Mouse (Mus musculus): ENCODE measurements at regions not wholly inside any gene's neighbourhood (a gene's known extent, or its start where the extent isn't known, plus 50 kb on each side); places are given as distances from the start of the nearest gene placed in this dataset.

DNA sequence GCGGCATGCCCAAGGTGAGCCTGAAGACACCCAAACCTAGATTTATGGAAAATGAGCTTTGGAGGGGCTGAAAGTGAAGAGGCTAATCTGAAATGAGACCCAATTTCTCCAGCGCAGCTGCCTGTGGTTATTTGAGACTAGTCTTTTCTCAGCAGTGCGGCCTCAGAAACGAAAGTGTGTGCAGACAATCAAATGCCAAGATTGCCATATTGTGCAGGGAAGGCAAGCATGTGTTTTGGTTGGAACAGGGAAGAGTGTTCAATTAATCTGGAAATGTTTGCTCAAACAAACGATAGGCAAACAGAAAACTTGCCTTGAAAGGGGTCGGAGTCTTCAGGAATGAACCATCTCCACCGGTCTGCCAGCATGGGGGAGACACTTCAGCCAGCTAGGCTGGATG lies 178.2 kb upstream of the Mast4 start:
- Histone ChIP-seq H3K9me3 (no peaks in the 10 kb centered on the region), H3K4me2 (no peak overlapping the region), H3K9ac (no peak overlapping the region), H3K4me1 (no peaks in the 10 kb centered on the region), H3K36me3 (replicated peaks) (no peaks in the 10 kb centered on the region), H3K4me3 (replicated peaks) (no peak overlapping the region), H3K27ac (no peak overlapping the region), H3K27me3 (no peaks in the 10 kb centered on the region)
- WGBS: 86% methylated on average over 7 of the region's 7 CpGs
- ATAC-seq (ENCODE audit: low FRiP score): no peak

DNA sequence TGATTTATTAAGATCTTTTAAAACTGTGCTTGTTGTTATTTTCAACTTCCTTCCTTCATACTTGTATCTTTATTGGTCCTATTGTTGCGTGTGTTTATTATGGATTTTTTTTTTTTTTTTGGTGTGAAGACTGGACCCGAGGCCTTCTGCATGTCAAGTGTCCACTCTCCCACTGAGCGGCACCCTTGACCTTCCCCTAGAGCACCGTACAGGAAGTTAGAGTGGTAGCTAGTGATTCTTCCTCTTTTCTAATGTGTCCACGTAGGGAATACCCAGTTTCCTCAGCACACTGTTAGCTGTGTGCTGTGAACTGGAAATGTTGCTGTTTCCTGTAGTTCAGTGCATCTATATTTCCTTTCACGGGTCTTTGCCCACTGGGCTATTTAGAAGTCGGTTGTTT lies 170.7 kb upstream of the Mast4 start:
- Histone ChIP-seq H3K27ac (no peak overlapping the region), H3K9me3 (no peaks in the 10 kb centered on the region), H3K36me3 (replicated peaks) (no peaks in the 10 kb centered on the region), H3K27me3 (no peaks in the 10 kb centered on the region), H3K4me1 (no peaks in the 10 kb centered on the region), H3K4me3 (replicated peaks) (no peak overlapping the region), H3K4me2 (no peak overlapping the region), H3K9ac (no peak overlapping the region)
- 85% methylated on average over 7 of the region's 7 CpGs for WGBS
- ATAC-seq (ENCODE audit: low FRiP score): no peak

DNA sequence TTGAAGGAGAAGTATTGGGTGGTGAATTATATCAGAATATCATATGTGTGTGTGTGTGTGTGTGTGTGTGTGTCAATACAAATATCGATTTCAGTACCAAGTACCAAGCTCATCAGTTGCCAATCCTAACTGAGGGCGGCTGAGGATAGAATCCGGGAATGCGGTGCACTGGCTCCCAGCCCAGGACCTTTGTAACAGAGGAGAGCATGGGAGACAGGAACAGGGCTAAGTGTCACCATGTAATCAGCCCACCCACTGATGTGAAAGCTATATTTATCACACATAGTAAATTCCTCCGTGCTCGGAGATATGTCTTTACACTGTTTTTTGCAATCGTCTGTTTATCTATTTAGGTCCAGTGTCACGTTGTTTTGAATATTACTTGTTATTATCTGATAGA lies 165.1 kb upstream of the Mast4 start:
- Histone ChIP-seq H3K4me1 (no peaks in the 10 kb centered on the region), H3K27me3 (no peaks in the 10 kb centered on the region), H3K9me3 (no peaks in the 10 kb centered on the region; the same call in 1 of the 2 replicates), H3K4me2 (no peak overlapping the region), H3K36me3 (replicated peaks) (no peaks in the 10 kb centered on the region), H3K4me3 (replicated peaks) (no peak overlapping the region), H3K27ac (no peak overlapping the region), H3K9ac (no peak overlapping the region)
- 89% methylated on average over 8 of the region's 8 CpGs for WGBS
- no peak for ATAC-seq (ENCODE audit: low FRiP score)

DNA sequence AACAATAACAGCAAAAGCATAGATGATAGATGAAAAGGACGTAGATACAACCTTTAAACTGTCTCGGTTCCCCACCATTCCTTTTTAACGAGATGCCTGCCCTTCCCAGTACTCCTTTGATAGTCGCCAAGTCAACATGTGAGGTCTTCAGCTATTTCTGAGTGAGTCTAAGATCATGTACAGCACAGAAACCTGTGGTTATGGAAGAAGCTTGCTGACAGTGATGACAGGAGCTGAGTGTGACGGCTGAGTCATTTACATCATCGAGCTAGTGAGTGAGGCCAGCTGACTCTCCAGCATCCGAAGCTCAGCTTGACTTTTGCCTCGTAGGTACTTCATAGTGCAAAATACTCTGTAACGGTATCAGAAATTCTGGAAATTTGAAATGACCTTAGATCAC lies 160.1 kb upstream of the Mast4 start:
- Histone ChIP-seq H3K9ac (no peak overlapping the region), H3K4me2 (no peak overlapping the region), H3K4me3 (replicated peaks) (no peak overlapping the region), H3K9me3 (no peaks in the 10 kb centered on the region; the same call in 1 of the 2 replicates), H3K4me1 (0 out of 2 replicates have a peak, but pooled peaks cover 11% of the 10 kb centered on the region), H3K36me3 (replicated peaks) (no peaks in the 10 kb centered on the region), H3K27me3 (no peaks in the 10 kb centered on the region), H3K27ac (no peak overlapping the region)
- WGBS: 84% methylated on average over 9 of the region's 9 CpGs
- no peak for ATAC-seq (ENCODE audit: low FRiP score)

DNA sequence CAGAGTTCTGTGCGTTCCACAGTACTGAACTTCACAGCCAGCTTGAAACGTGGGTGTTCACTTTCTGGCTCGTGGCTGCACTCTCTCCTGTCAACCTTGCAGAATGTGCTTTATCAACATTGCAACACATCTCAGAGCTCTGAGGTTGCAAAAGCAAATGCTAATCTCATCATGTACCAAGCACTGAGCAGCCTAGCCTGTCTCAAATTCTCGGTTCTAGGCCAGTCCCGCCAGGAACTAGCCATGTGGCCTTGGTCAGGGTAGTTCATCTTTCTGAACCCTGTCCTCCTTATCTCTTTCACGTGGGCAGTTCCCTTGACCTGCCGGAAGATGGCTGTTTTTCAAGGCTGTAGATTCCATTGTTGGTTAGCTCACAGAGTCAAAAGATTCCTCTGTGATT lies 159.3 kb upstream of the Mast4 start:
- 87% methylated on average over 7 of the region's 7 CpGs for WGBS
- H3K4me1 ChIP-seq: 0 out of 2 replicates have a peak, but pooled peaks cover 11% of the 10 kb centered on the region
- no peak overlapping the region for H3K27ac ChIP-seq
- H3K36me3 ChIP-seq (replicated peaks): no peaks in the 10 kb centered on the region
- no peaks in the 10 kb centered on the region; the same call in 1 of the 2 replicates for H3K9me3 ChIP-seq
- H3K4me2 ChIP-seq: no peak overlapping the region
- no peak overlapping the region for H3K4me3 ChIP-seq (replicated peaks)
- no peak overlapping the region for H3K9ac ChIP-seq
- H3K27me3 ChIP-seq: no peaks in the 10 kb centered on the region
- no peak for ATAC-seq (ENCODE audit: low FRiP score)

DNA sequence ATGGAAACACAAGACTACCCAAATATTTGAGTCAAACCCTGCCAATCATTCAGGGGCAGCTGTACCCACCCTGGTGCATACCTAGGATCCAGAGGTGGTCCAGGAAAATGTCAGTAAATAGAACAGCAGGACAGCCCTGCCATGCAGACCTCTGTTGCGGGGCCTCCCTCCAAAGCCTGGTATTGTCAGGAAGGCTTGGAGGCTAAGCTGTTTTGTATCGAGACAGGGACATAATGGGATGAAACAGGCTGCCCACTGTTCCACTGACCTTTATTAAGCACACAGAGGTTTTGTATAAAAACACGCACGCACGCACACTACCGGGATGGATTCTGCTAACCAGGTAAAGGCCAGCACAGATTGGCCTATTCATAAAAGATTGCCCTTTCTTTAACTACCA lies 155.8 kb upstream of the Mast4 start:
- Histone ChIP-seq H3K9me3 (no peaks in the 10 kb centered on the region; the same call in 1 of the 2 replicates), H3K27me3 (no peaks in the 10 kb centered on the region), H3K27ac (no peak overlapping the region), H3K36me3 (replicated peaks) (no peaks in the 10 kb centered on the region), H3K9ac (no peak overlapping the region), H3K4me3 (replicated peaks) (no peak overlapping the region), H3K4me1 (0 out of 2 replicates have a peak, but pooled peaks cover 11% of the 10 kb centered on the region), H3K4me2 (no peak overlapping the region)
- no peak for ATAC-seq (ENCODE audit: low FRiP score)
- 16% methylated on average over 6 of the region's 6 CpGs for WGBS

DNA sequence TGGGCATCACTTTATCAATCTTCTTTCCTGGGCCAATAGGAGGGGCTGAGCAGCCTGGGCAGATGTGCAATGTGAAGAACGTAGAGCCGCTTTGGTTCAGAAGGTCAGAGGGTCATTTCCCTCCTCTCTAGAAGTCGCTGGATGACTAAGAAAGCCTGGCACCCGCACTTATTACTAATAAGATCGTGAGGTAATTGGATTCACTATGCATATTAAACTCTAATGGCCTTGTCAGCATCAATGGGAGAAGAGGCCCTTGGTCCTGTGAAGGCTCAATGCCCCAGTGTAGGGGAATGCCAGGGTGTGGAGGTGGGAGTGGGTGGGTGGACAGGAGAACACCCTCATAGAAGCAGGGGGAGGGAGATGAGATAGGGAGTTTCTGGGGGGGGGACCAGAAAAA lies 149.8 kb upstream of the Mast4 start:
- Histone ChIP-seq H3K4me3 (replicated peaks) (no peak overlapping the region), H3K27ac (no peak overlapping the region), H3K27me3 (no peaks in the 10 kb centered on the region), H3K36me3 (replicated peaks) (no peaks in the 10 kb centered on the region), H3K4me2 (no peak overlapping the region), H3K4me1 (no peaks in the 10 kb centered on the region), H3K9ac (no peak overlapping the region), H3K9me3 (no peaks in the 10 kb centered on the region)
- ATAC-seq (ENCODE audit: low FRiP score): no peak
- WGBS: 56% methylated on average over 5 of the region's 5 CpGs

DNA sequence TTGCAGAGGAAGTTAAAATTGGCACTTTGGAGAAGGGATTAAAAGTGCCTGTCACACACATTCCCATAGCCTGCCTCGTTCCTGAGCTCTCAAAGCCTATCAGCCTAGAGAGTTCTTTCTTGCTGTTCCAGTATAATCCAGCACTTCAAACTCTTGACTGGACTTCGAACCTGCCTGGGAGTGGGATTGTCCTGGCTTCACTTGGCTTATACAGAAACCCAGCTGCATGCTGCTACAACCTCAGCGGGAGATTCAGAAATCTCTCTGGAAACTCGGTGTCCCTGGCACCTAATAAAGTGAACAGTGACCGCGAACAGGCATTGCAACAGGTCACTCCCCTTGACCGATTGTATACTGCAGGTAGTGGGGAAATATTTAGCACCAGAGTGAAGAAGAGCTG lies 149.1 kb upstream of the Mast4 start:
- no peak for ATAC-seq (ENCODE audit: low FRiP score)
- Histone ChIP-seq H3K9me3 (no peaks in the 10 kb centered on the region), H3K36me3 (replicated peaks) (no peaks in the 10 kb centered on the region), H3K9ac (no peak overlapping the region), H3K4me3 (replicated peaks) (no peak overlapping the region), H3K27ac (no peak overlapping the region), H3K4me2 (no peak overlapping the region), H3K4me1 (no peaks in the 10 kb centered on the region), H3K27me3 (no peaks in the 10 kb centered on the region)
- 67% methylated on average over 7 of the region's 7 CpGs for WGBS

DNA sequence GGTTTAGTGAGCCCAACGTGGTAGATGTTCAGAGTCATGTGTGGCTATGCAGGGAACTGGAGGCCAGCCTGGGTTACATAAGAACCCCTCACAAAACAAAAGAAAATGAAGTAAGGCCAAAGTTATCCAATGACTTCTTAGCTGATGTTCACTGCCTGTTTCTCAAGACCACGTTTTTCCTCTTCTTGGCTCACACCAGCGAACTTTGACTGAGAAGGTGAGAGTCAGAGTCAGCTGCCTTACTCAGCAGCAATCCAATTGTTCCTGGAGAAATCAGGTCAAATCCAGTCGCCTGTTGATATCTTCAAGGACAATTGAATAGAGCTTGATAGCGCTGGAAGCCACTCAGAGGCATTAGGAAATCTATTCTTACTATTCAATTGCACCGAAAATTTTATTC lies 142.0 kb upstream of the Mast4 start:
- Histone ChIP-seq H3K4me3 (replicated peaks) (no peak overlapping the region), H3K9ac (no peak overlapping the region), H3K36me3 (replicated peaks) (no peaks in the 10 kb centered on the region), H3K27ac (no peak overlapping the region), H3K9me3 (no peaks in the 10 kb centered on the region), H3K4me2 (no peak overlapping the region), H3K4me1 (no peaks in the 10 kb centered on the region), H3K27me3 (no peaks in the 10 kb centered on the region)
- no peak for ATAC-seq (ENCODE audit: low FRiP score)
- 83% methylated on average over 6 of the region's 6 CpGs for WGBS

DNA sequence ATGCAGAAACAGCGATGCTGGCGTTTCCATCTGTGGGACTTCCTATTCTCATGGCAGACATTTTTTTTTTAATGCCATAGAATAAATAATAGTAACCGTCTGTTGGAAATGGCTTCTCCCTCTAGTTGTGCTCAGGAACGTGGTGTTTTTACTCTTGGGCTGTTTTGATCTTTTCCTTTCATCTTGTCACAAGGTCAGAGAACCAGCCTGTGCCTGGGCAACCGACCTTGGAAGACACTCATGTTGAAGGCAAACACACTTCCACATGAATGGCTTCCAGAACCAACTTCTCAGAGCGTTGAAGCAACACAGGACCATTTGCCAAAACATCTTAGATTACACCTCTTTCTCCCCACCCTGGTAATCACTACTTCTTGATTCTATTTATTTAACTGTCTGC lies 137.9 kb upstream of the Mast4 start:
- 88% methylated on average over 6 of the region's 6 CpGs for WGBS
- no peaks in the 10 kb centered on the region for H3K27me3 ChIP-seq
- no peaks in the 10 kb centered on the region for H3K9me3 ChIP-seq
- no peak overlapping the region for H3K4me3 ChIP-seq (replicated peaks)
- no peaks in the 10 kb centered on the region for H3K36me3 ChIP-seq (replicated peaks)
- no peaks in the 10 kb centered on the region for H3K4me1 ChIP-seq
- H3K4me2 ChIP-seq: no peak overlapping the region
- no peak for ATAC-seq (ENCODE audit: low FRiP score)
- H3K9ac ChIP-seq: no peak overlapping the region
- no peak overlapping the region for H3K27ac ChIP-seq

DNA sequence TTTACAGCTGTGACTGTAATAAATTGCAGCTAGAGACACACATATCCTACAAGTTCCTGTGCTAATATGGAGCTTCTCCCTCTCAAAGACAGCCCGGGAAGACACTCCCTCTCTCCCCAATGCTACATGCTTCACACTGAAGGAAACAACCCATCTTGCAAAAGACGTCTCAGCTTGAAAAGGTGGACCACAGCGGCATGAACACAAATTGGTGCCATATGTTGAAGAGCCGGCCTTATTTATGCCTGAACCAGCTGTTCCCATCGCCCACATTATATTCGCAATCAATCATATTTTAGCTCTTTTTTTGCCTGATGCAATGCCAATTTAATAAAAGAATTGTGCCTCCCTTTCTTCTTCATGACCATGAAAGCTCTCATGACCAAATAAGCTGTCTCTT lies 135.8 kb upstream of the Mast4 start:
- Histone ChIP-seq H3K4me2 (no peak overlapping the region), H3K9ac (no peak overlapping the region), H3K9me3 (no peaks in the 10 kb centered on the region), H3K27ac (no peak overlapping the region), H3K4me3 (replicated peaks) (no peak overlapping the region), H3K27me3 (no peaks in the 10 kb centered on the region), H3K4me1 (no peaks in the 10 kb centered on the region), H3K36me3 (replicated peaks) (no peaks in the 10 kb centered on the region)
- ATAC-seq (ENCODE audit: low FRiP score): no peak
- WGBS: 86% methylated on average over 6 of the region's 6 CpGs

DNA sequence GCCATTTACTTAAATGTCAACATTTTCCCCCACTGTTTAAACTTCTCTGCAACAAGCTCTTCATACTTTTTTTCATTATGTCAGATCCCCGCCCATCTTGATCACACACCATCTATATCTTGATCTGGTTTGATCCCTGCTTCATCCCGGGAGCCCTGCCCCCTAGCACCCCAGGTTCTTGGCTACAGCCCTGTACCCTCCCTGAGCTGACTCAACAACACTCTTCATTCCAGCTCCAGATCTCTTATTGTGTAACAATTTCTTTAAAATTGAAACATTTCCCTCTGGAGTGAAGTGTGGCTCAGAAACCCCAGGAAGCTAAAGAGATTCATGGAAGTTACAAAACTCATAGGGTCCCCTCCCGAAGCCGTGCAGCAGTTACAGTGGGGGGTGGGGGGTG lies 126.2 kb upstream of the Mast4 start:
- H3K27ac ChIP-seq: no peak overlapping the region
- no peak overlapping the region for H3K9ac ChIP-seq
- WGBS: 82% methylated on average over 4 of the region's 4 CpGs
- ATAC-seq (ENCODE audit: low FRiP score): no peak
- no peaks in the 10 kb centered on the region for H3K27me3 ChIP-seq
- H3K9me3 ChIP-seq: no peaks in the 10 kb centered on the region
- H3K4me1 ChIP-seq: no peaks in the 10 kb centered on the region
- no peak overlapping the region for H3K4me2 ChIP-seq
- H3K36me3 ChIP-seq (replicated peaks): no peaks in the 10 kb centered on the region
- no peak overlapping the region for H3K4me3 ChIP-seq (replicated peaks)

DNA sequence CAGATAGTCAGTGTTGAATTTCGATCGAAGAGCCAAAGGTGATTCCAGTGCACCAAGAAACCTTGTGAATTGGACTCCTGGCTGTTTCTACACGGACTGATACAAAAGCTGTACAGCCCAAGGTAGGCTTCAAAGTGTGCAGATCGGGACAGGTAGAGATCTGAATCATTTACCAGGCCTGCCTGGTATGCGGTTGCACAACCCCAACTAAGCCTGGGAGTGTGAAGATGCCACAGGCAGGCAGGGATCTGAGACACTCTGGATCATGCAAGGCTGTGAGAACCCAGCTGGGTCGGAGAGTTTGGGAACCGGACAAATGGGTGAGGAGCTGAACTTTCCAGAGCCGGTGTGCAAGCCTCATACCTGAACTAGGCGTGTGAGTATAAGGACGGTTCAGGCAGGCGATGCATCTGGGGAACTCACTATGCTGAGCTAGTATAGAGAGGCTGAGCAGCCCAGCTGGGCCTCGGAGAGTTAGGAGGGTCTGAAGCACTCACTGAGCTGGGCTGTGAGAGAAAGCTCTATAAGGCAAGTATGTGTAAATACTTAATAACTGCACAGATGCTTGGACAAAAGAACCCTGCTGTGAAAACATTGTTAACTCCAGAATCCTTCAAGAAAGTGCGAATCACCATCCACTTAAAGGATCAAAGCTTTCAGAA lies 125.3 kb upstream of the Mast4 start:
- Histone ChIP-seq H3K4me3 (replicated peaks) (no peak overlapping the region), H3K36me3 (replicated peaks) (no peaks in the 10 kb centered on the region), H3K9ac (no peak overlapping the region), H3K27ac (no peak overlapping the region), H3K9me3 (no peaks in the 10 kb centered on the region), H3K4me2 (no peak overlapping the region), H3K27me3 (no peaks in the 10 kb centered on the region), H3K4me1 (no peaks in the 10 kb centered on the region)
- no peak for ATAC-seq (ENCODE audit: low FRiP score)
- WGBS: 88% methylated on average over 13 of the region's 13 CpGs

Measured in forebrain, embryonic 12.5 days (tissue).